In genomic region chr17:83630787-83631678, GRCm38 (mm10) we compare ENCODE assay signal across 8 mouse cellular contexts. TPM values are rescaled to one million over a fixed set of nuclear protein-coding genes. Genes with fewer than 3 reads are reported as not detected.
DNase-seq lines count a peak whose midpoint lies in the region.

No protein-coding gene starts in this region.

- H3K27ac ChIP-seq in heart, embryonic 10.5 days, result peak overlapping the region; percentile 59

- H3K36me3 ChIP-seq in heart, embryonic 10.5 days, result no peaks in the 10 kb centered on the region
- no peaks in the 10 kb centered on the region for H3K36me3 ChIP-seq in megakaryocyte, embryonic 14.5 days (replicated peaks; ENCODE audit: low read length)

- intact Hi-C loops in heart, postnatal 36 days (cut with DNase I), result loop anchor here (5.0 kb wide), 3 partner anchors 176 to 359 kb away; no protein-coding TSS in a partner anchor
- intact Hi-C loops in left cerebral cortex, postnatal 25 days (cut with DNase I), result loop anchor here (2.0 to 10.0 kb wide), 3 partner anchors 178 to 606 kb away; no protein-coding TSS in a partner anchor

- H3K9me3 ChIP-seq in heart, embryonic 10.5 days, result no peaks in the 10 kb centered on the region
- peaks cover 15% of the 10 kb centered on the region for H3K9me3 ChIP-seq in megakaryocyte, embryonic 14.5 days

- peaks cover 30% of the 10 kb centered on the region for H3K4me1 ChIP-seq in heart, embryonic 10.5 days
- H3K4me1 ChIP-seq in megakaryocyte, embryonic 14.5 days, result peaks cover 59% of the 10 kb centered on the region

- peaks cover 79% of the 10 kb centered on the region for H3K27me3 ChIP-seq in heart, embryonic 10.5 days (ENCODE audit: insufficient read depth, poor library complexity, severe bottlenecking)
- H3K27me3 ChIP-seq in megakaryocyte, embryonic 14.5 days (replicated peaks), result peaks cover 62% of the 10 kb centered on the region

- under 1% methylated on average over 109 of the region's 109 CpGs for WGBS in heart, embryonic 10.5 days

- no peak for DNase-seq in heart, embryonic 10.5 days (ENCODE audit: low spot score)
- DNase-seq in heart, adult 8-10 months (ENCODE audit: low spot score), result no peak
- DNase-seq in embryo, embryonic 10 days (ENCODE audit: low spot score), result peak; percentile 39
- DNase-seq in heart, postnatal 36 days, result peak; percentile 10 to 19
- peak; percentile 18 to 27 for DNase-seq in left cerebral cortex, postnatal 25 days (ENCODE audit: low spot score in 2 of 2)
- peak; percentile 44 for DNase-seq in right cerebral cortex, postnatal 25 days
- no peak for DNase-seq in MN1 (ENCODE audit: low spot score)

- peak overlapping the region; percentile 73 for H3K4me3 ChIP-seq in heart, embryonic 10.5 days
- H3K4me3 ChIP-seq in megakaryocyte, embryonic 14.5 days (replicated peaks), result peak overlapping the region; percentile 94

RNA-seq across cellular contexts. Expression of gene Kcng3, which starts 0.7 kb away (rescaled TPM):
- polyA plus RNA-seq in heart, embryonic 10.5 days (2016; fragmentation: Nextera tagmentation; extraction: Ambion mirVana), result not detected in 2 replicates
- total RNA-seq in heart, adult 8-10 months (2022), result under 1 TPM in 1 of 4 experiments, not detected in 3; 0.12 TPM
- under 1 TPM in 1 of 2 experiments, not detected in 1; 0.08 TPM for total RNA-seq in heart, postnatal 36 days (2021)
- 10 to 100 TPM in 1 of 2 experiments, 1 to 10 TPM in 1; 9.9 to 10.6 TPM for total RNA-seq in left cerebral cortex, postnatal 25 days (2021)
- 1.1 TPM in 1 of 2 replicates, not detected in the other for polyA plus RNA-seq in megakaryocyte, embryonic 14.5 days (2012; ENCODE audit: insufficient read depth, low replicate concordance)

Comparison
In these comparisons a context has a peak if more than half of its experiments do, and no peak if none do; other contexts are left out.
1. DNase-seq: peak in embryo, embryonic 10 days (single experiment), heart, postnatal 36 days (2 of 2), left cerebral cortex, postnatal 25 days (2 of 2) and right cerebral cortex, postnatal 25 days (single experiment); none in heart, embryonic 10.5 days (single experiment), heart, adult 8-10 months (single experiment) and MN1 (single experiment).
2. RNA of gene Kcng3, which starts 0.7 kb away (total RNA-seq): 9.9 to 10.6 TPM in left cerebral cortex, postnatal 25 days; 0.08 TPM in heart, postnatal 36 days and 0.12 TPM in heart, adult 8-10 months; every median in the first group is over 4 times any median in the second.